Mouse (Mus musculus) left cerebral cortex, adult 11 months (tissue): Measurements from ENCODE around the gene Gid8.

Experiments used
- DNase-seq: peaks from one replicate; pipeline ENCODE4 v3.0.0; 2022; ENCODE audit warnings: low spot score

Gid8 gene

DNA sequence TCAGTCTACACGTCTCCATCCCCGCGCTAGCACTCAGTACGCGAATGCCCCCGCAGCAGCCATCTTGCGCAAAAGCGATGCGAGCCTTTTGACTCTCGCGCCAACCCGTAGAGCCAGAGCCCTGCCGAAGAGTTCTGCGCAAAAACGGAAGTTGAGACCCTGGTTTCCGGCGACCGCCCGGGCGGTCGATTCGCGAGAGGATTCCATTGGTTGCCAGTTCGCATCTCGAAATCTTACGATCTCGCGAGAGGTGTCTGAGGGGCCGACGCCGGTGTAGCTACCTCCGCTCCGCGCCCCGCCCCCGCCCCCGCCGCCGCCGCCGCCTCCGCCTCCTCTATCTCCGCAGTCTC is at the start of gene Gid8, which contains the start of gene Dido1:
Gene Gid8 (plus strand): TSS at position 195 of the 350 bp plus-strand sequence.
Gene Dido1 (minus strand): TSS at position 77 of the 350 bp plus-strand sequence.
- DNase-seq = peak; percentile 86

- no peak for DNase-seq
These were observed 49.4 kb upstream of the Gid8 start for GRCm38 (mm10) chr2:180660521-180660920.

GRCm38 (mm10) chr2:180662008-180662407 is 47.9 kb upstream of the Gid8 start:
- DNase-seq = no peak

- no peak for DNase-seq
These were observed 33.2 kb upstream of the Gid8 start for GRCm38 (mm10) chr2:180676706-180677105.

GRCm38 (mm10) chr2:180678609-180679140 is 31.2 kb upstream of the Gid8 start:
- peak; percentile 52 for DNase-seq

DNA sequence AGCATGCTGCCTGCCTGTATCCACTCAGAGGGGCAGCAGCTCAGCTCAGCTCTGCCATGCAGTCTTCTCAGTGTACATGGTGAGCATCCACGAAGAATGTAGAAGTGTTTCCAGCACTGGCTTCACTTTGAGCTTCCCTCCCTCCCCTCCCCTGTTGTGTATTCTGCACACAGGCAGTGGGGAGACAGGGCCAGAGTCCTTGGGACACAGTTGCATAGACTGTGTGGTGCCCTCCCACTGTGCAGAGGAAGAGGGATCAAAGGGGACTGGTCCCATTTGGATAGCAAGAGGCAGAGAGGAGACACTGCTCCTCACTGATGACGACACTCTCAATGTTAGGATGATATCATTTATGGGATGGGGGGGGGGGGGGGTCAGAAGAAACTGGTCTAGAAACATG is 28.7 kb upstream of the Gid8 start:
- DNase-seq = no peak

DNA sequence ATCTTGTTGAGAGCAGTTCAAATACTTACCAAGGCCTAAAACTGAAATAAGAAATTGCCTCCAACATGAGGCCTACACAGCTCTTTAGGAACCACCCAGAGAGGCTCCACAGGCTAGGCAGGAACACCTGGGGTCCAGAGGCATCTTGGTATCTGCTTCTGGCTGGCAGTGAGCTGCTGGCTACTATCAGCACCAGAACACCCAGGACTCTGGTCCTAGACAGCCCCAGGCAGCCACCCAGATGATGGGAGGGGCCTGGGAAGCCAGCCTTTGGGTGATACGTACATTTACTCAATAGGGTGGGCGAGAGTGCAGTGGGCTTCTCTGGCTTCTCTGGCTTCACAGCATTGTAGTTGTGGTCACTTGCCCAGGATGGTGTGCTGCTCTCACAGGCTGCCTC is 26.4 kb upstream of the Gid8 start:
- DNase-seq = no peak

- DNase-seq = no peak
These were observed 25.9 kb upstream of the Gid8 start for GRCm38 (mm10) chr2:180684031-180684430.

DNA sequence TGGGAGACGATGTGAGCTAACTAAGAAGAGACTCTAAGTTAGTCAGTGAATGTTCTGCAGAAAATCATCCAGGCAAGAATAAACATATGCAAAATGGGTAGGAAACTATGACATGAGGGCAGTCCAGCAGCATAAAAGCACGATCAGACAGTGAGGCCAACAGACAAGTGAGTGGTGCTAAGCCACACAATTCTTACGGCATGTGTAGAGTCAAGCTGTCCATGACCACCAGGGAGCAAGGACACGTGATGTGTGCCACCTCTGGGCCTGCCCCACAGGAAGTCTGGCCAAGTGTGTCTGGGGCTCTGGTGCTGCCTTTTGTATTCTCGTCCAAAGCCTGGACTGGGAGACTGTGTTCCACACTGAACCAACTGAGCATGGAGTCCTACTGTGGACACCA is 20.1 kb upstream of the Gid8 start:
- no peak for DNase-seq

GRCm38 (mm10) chr2:180692630-180693029 is 17.3 kb upstream of the Gid8 start:
- no peak for DNase-seq

DNA sequence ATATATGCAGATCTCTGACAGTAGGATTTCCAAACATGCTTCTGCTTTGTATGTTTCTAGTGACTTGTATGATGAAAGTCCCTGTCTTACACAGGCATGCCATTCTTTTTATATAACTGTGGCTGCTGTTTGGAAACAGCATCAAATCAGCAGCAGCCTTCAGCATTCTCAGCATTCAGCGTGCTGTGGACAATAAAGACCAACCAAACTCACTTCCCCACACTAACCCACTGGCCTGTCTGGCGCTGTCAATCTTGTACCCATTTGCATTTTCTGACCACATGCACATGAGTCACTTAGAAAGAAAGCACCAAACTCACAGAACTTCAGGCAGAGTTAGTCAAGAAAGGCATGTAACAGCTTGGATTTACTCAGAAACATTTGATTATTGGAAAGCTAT is 14.7 kb upstream of the Gid8 start:
- no peak for DNase-seq

DNA sequence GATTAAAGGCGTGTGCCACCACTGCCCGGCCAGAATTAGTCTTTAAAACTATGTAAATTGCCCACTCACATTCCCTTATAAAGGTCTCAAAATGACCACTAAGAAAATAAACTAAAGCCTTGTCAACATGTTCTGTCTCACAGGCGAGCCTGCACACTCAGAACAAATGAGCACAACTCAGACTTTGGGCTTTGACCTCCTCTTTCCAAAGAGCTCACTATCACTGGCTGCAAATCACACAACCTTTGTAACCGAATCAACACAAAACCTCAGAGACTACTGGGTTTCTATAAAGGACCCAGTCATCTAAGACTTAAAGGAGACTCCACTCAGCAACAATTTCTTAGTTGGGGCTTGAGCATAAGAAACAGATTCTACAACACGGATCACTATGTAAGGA is 9.5 kb upstream of the Gid8 start:
- no peak for DNase-seq

GRCm38 (mm10) chr2:180701053-180701766 is 8.7 kb upstream of the Gid8 start:
- no peak for DNase-seq

- DNase-seq = peak; percentile 79
These were observed 7.9 kb upstream of the Gid8 start for GRCm38 (mm10) chr2:180701767-180702621.

GRCm38 (mm10) chr2:180702701-180703149 is 7.2 kb upstream of the Gid8 start:
- no peak for DNase-seq

GRCm38 (mm10) chr2:180703175-180703574 is 6.7 kb upstream of the Gid8 start:
- no peak for DNase-seq

DNA sequence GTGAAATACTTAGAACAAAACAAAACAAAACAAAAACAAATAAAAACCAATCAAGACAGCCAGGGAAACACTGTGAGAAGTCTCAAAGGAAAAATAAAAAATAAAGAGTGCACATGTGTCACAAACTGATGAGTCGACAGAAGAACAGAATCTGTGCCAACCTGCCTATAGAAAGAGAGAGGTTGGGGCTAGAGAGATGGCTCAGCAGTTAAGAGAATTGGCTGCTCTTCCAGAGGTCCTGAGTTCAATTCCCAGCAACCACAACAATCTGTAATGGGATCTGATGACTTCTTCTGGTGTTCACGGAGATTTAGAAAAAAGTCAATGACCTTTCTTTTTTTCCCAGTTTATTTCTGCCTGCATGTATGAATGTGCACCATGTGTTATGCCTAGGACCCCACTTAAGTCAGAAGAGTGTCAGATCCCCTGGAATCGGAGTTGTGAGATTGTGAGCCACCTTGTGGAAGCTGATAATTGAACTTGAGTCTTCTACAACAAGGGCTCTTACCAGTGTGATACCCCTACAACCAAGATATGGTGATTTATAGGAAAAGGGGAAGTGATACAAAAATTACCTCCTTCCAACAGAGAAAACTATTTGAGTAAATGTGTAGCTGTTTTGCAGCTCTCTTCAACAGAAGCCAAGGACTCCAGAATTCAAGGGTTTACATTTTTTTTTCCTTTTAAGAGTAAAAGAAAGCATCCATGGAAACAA is 6.1 kb upstream of the Gid8 start:
- no peak for DNase-seq

GRCm38 (mm10) chr2:180704591-180704990 is 5.3 kb upstream of the Gid8 start:
- DNase-seq = no peak

GRCm38 (mm10) chr2:180705066-180705465 is 4.9 kb upstream of the Gid8 start:
- no peak for DNase-seq

DNA sequence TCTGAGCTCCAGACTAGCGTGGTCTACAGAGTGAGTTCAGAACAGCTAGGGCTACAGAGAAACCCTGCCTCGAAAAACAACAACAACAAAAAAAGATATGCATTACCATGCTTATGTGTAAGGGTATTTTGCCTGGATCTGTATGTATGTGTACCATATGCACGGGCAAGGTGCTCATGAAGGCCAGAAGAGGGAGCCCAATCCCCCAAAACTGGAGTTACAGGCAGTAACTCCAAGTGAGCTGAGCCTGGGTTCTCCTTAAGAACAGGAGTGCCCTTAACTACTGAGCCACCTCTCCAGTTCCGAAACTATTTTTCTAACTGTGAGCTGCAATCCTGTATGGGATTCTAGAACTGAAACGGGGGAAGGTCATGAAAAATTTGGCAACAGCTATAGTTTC is 3.9 kb upstream of the Gid8 start:
- DNase-seq = no peak

DNA sequence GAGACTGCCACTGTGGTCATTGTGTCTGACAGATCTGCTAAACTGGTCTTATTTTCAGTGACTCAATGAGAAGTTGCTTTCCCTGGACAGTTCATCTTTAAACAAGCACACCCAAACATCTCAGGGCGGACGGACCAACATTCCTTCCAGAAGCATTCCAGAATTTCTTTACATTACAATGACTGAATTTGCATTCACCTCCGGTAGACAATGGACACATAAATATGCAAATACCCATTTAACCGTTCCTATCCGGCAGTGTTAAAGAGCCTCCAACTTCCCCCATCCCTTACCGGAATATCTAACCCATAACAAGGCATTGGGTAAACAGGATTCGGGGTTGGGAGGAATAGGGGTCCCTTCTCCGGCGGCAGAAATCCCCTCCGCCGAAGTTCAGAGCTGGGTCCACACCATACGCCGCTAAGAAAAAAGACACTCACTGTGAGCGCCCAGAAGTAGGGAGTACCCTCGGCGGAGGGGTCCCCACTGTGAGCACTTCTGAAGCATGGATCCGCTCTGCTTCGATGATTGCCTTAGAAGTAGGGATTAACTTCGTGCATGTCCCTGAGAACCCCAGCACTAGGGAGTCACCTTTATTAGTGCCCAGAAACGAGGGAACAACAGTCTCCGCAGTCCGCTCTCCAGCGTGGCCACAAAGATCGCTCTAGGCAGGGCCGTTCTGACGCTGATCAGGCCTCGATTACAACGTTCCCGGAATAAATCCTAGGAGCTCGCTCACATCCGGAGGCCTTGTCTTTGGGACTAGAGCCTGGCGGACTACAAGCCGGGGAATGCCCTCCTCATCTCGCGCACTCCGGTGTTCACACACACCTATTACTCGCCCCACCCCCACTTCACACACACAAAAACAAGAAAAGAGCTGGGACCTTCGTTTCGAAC is 644 bp upstream of the Gid8 start:
- no peak for DNase-seq
